Mouse (Mus musculus) heart, adult 10 weeks (tissue): ENCODE data around the gene Mgl2. TPM values are rescaled to one million over a fixed set of nuclear protein-coding genes. Genes with fewer than 3 reads are reported as not detected.

ENCODE experiments used
- polyA plus RNA-seq: library from polyadenylated mRNA; stranded (reverse); fragments of 350-450 nt; fragmentation: Illumina TruSeq; extraction: RNeasy Lipid Tissue Mini Kit (QIAGEN cat#74804); gene quantifications from one replicate; pipeline ENCODE4 v1.2.3, GENCODE M21; 2014; ENCODE audit warnings: low read depth, low replicate concordance

Gene Mgl2
- 16.8 TPM for polyA plus RNA-seq

GRCm38 (mm10) chr11:70129926-70130379, at the start of gene Mgl2:
Mgl2 (plus strand) TSS chr11:70130329.

GRCm38 (mm10) chr11:70091986-70092783, 37.9 kb upstream of the Mgl2 start, which contains the start of gene Asgr2:
Asgr2 (plus strand) TSS chr11:70092644.

GRCm38 (mm10) chr11:70155897-70156296, 25.8 kb downstream of the Mgl2 start, which contains the start of gene Clec10a:
Clec10a (plus strand) TSS chr11:70156197.

Other genes starting within 250 kb of the Mgl2 start
- gene Kctd11, start 248.9 kb upstream of the Mgl2 start, polyA plus RNA-seq = 4.2 TPM
- gene Acap1, start 234.8 kb upstream of the Mgl2 start, polyA plus RNA-seq = 0.81 TPM
- gene 2810408A11Rik, start 229.3 kb upstream of the Mgl2 start, polyA plus RNA-seq = 2.9 TPM
- gene Neurl4, start 229.3 kb upstream of the Mgl2 start, polyA plus RNA-seq = 37.7 TPM
- gene Gps2, start 216.4 kb upstream of the Mgl2 start, polyA plus RNA-seq = 44.4 TPM
- gene Eif5a, start 208.4 kb upstream of the Mgl2 start, polyA plus RNA-seq = 482 TPM
- gene Ybx2, start 194.5 kb upstream of the Mgl2 start, polyA plus RNA-seq = 32.3 TPM
- gene Slc2a4, start 182.1 kb upstream of the Mgl2 start, polyA plus RNA-seq = 385 TPM
- 0.58 TPM for gene Cldn7, start 165.6 kb upstream of the Mgl2 start, polyA plus RNA-seq
- gene Ctdnep1, start 149.2 kb upstream of the Mgl2 start, polyA plus RNA-seq = 146 TPM
- gene Elp5, start 147.8 kb upstream of the Mgl2 start, polyA plus RNA-seq = 52.8 TPM
- 418 TPM for gene Gabarap, start 139.2 kb upstream of the Mgl2 start, polyA plus RNA-seq
- 25.3 TPM for gene Phf23, start 134.6 kb upstream of the Mgl2 start, polyA plus RNA-seq
- 5.6 TPM for gene Dvl2, start 129.7 kb upstream of the Mgl2 start, polyA plus RNA-seq
- 1,086 TPM for gene Acadvl, start 114.9 kb upstream of the Mgl2 start, polyA plus RNA-seq
- gene Dlg4, start 113.4 kb upstream of the Mgl2 start, polyA plus RNA-seq = 3.2 TPM
- 0.50 TPM for gene Asgr1, start 76.2 kb upstream of the Mgl2 start, polyA plus RNA-seq
- gene Asgr2, start 37.7 kb upstream of the Mgl2 start, polyA plus RNA-seq = 0.68 TPM
- 7.1 TPM for gene Clec10a, start 25.9 kb downstream of the Mgl2 start, polyA plus RNA-seq
- gene Slc16a11, start 82.4 kb downstream of the Mgl2 start, polyA plus RNA-seq = 0.71 TPM
- gene Slc16a13, start 90.7 kb downstream of the Mgl2 start, polyA plus RNA-seq = 3.4 TPM
- gene Bcl6b, start 99.5 kb downstream of the Mgl2 start, polyA plus RNA-seq = 15.9 TPM
- 37.6 TPM for gene 0610010K14Rik, start 107.6 kb downstream of the Mgl2 start, polyA plus RNA-seq
- 4.5 TPM for gene Gm21988, start 109.5 kb downstream of the Mgl2 start, polyA plus RNA-seq
- gene Rnasek, start 109.5 kb downstream of the Mgl2 start, polyA plus RNA-seq = 154 TPM
- gene Alox12, start 125.0 kb downstream of the Mgl2 start, polyA plus RNA-seq = 4.5 TPM
- gene Alox12e, start 192.3 kb downstream of the Mgl2 start, polyA plus RNA-seq = not detected
- gene Alox15, start 221.7 kb downstream of the Mgl2 start, polyA plus RNA-seq = 0.84 TPM